Mouse (Mus musculus): Measurements from ENCODE around the gene Cnot6l. TPM values are rescaled to one million over a fixed set of nuclear protein-coding genes. Genes with fewer than 3 reads are reported as not detected.

Cnot6l gene
- polyA plus RNA-seq, 1 experiment from 2014 or later = 9.1 TPM

DNA sequence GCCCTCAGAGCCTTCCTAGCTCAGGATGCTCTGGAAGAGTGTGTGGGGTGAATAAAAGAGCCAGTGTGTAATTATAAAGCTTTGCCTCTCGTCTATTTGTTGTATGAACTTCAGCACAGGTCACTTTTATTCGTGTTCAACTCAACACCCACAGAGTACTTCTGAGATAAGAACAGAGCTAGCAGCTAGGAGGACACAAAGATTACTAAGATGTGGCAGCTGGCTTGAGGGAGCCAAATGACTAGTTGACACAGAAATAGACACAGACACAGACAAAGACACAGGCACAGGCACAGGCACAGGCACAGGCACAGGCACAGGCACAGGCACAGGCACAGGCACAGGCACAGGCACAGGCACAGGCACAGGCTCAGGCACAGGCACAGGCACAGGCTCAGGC, 20.0 kb upstream of the Cnot6l start:
- Histone ChIP-seq H3K36me3 (no peaks in the 10 kb centered on the region), H3K27ac (no peak overlapping the region), H3K9ac (no peak overlapping the region), H3K4me1 (no peaks in the 10 kb centered on the region), H3K4me3 (no peak overlapping the region), H3K4me2 (no peak overlapping the region), H3K27me3 (replicated peaks) (no peaks in the 10 kb centered on the region), H3K9me3 (replicated peaks) (no peaks in the 10 kb centered on the region)
- ATAC-seq = no peak
- WGBS (ENCODE audit: insufficient replicate concordance) = 35% methylated on average over 2 of the region's 2 CpGs

- Histone ChIP-seq H3K27ac (no peak overlapping the region), H3K36me3 (no peaks in the 10 kb centered on the region), H3K27me3 (replicated peaks) (no peaks in the 10 kb centered on the region), H3K9ac (no peak overlapping the region), H3K4me1 (no peaks in the 10 kb centered on the region), H3K9me3 (replicated peaks) (no peaks in the 10 kb centered on the region), H3K4me3 (no peak overlapping the region), H3K4me2 (no peak overlapping the region)
- 68% methylated on average over 2 of the region's 2 CpGs for WGBS (ENCODE audit: insufficient replicate concordance)
- ATAC-seq = no peak
These were observed 19.2 kb upstream of the Cnot6l start for GRCm38 (mm10) chr5:96183211-96183610.

DNA sequence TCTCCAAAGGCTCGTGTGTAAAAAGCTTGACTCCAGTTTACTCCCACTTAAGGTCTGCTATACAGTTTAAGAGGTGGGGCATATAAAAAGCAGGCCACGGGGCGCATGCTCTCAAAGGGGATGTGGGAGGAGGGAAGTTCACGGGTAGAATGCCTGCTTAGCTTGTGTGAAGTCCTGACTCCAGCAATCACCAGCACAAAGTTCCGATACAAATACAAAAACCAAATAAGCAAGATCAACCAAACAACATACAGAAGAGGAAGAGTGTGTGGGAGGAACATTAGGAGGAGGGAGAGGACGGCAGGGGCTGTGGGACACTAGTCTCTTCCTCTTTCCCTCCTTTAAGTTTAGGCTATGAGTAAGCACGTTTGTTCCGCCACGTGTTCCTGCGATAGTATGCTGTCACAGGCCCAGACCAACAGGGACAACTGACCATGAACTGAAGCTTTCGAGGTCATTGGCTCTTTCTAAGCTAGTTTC, 12.9 kb upstream of the Cnot6l start:
- no peaks in the 10 kb centered on the region for H3K27me3 ChIP-seq (replicated peaks)
- ATAC-seq = no peak

DNA sequence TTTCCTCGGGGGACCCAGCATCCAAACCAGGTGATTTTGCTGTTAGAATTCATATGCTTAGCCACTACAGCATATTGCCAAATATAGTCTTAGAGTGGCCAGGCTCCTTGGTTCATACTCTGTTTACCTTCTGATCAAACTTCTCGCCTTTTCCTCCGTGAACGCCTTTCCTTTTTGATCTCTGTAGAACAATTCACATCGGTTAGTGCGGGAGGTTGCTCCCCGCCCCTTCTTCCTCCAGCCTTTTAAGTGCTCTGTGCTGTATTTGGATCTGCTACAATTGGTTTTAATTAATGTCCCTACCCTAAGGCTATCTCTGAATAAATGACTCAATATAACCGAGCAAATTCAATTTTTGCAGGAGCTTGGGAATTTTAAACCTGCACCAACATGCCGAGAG, 12.2 kb upstream of the Cnot6l start:
- H3K9me3 ChIP-seq (replicated peaks) = no peaks in the 10 kb centered on the region
- no peaks in the 10 kb centered on the region for H3K36me3 ChIP-seq
- no peak for ATAC-seq
- H3K4me3 ChIP-seq = no peak overlapping the region
- no peak overlapping the region for H3K9ac ChIP-seq
- WGBS (ENCODE audit: insufficient replicate concordance) = 68% methylated on average over 9 of the region's 9 CpGs
- H3K4me1 ChIP-seq = no peaks in the 10 kb centered on the region
- no peaks in the 10 kb centered on the region for H3K27me3 ChIP-seq (replicated peaks)
- H3K4me2 ChIP-seq = no peak overlapping the region
- no peak overlapping the region for H3K27ac ChIP-seq

More for the DNA sequence above, 12.9 kb upstream of the Cnot6l start:
- no peaks in the 10 kb centered on the region for H3K9me3 ChIP-seq (replicated peaks)
- no peak overlapping the region for H3K27ac ChIP-seq
- no peak overlapping the region for H3K4me2 ChIP-seq
- no peaks in the 10 kb centered on the region for H3K36me3 ChIP-seq
- no peaks in the 10 kb centered on the region for H3K4me1 ChIP-seq
- WGBS (ENCODE audit: insufficient replicate concordance) = 50% methylated on average over 11 of the region's 11 CpGs
- no peak overlapping the region for H3K4me3 ChIP-seq
- no peak overlapping the region for H3K9ac ChIP-seq

DNA sequence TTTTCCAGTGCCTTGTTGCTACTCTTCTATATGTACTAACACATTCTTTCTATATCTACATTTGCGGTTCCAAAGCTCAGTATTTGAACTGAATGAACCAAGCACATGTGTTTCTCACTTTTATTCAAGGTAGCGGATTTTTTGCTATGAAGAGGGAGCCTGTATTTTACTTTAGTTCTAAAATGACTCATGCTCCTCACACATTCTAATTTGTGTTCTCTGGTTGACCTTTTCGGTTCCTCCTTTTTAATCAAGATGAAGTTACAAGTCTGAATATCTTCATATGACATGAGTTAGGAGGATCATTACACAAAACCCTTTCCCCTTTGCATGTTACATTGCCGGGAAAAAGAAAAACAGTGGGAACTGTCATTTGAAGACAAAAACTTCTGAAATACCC, 7.8 kb upstream of the Cnot6l start:
- Histone ChIP-seq H3K36me3 (no peaks in the 10 kb centered on the region), H3K4me3 (no peak overlapping the region), H3K9me3 (replicated peaks) (no peaks in the 10 kb centered on the region), H3K27ac (no peak overlapping the region), H3K4me1 (no peaks in the 10 kb centered on the region), H3K4me2 (no peak overlapping the region), H3K27me3 (replicated peaks) (no peaks in the 10 kb centered on the region), H3K9ac (no peak overlapping the region)
- ATAC-seq = no peak
- WGBS (ENCODE audit: insufficient replicate concordance) = 78% methylated on average over 4 of the region's 4 CpGs

DNA sequence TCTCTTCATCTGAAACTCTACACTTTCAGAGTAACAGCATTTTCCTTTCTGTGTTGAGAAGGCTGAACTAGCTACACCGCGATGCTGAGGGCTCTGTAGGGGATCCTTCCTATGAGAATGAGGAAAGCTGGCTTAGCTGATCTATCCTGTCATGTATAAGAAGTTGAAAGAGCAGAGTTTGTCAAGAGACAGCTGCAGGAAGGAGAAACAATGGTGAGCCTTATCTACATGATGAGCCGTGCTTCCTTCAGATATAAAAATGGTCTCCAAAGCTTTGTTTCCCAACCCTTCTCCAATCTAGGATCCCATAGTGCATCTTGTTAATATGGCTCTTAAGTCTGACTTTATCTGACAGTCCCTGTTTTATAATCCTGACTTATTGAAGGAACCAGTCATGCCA, 6.5 kb upstream of the Cnot6l start:
- Histone ChIP-seq H3K4me2 (no peak overlapping the region), H3K27me3 (replicated peaks) (no peaks in the 10 kb centered on the region), H3K4me3 (no peak overlapping the region), H3K9me3 (replicated peaks) (no peaks in the 10 kb centered on the region), H3K9ac (no peak overlapping the region), H3K27ac (no peak overlapping the region), H3K36me3 (no peaks in the 10 kb centered on the region), H3K4me1 (no peaks in the 10 kb centered on the region)
- WGBS (ENCODE audit: insufficient replicate concordance) = 31% methylated on average over 3 of the region's 3 CpGs
- no peak for ATAC-seq

- H3K27me3 ChIP-seq (replicated peaks) = no peaks in the 10 kb centered on the region
- H3K4me3 ChIP-seq = no peak overlapping the region
- no peak overlapping the region for H3K9ac ChIP-seq
- H3K4me1 ChIP-seq = peaks cover 11% of the 10 kb centered on the region
- no peak overlapping the region for H3K27ac ChIP-seq
- ATAC-seq = no peak
- H3K4me2 ChIP-seq = no peak overlapping the region
- WGBS (ENCODE audit: insufficient replicate concordance) = 64% methylated on average over 2 of the region's 2 CpGs
- H3K36me3 ChIP-seq = no peaks in the 10 kb centered on the region
- H3K9me3 ChIP-seq (replicated peaks) = no peaks in the 10 kb centered on the region
These were observed 2.8 kb upstream of the Cnot6l start for GRCm38 (mm10) chr5:96166761-96167160.

- WGBS (ENCODE audit: insufficient replicate concordance) = 0% methylated on average over 1 of the region's 1 CpGs
- no peaks in the 10 kb centered on the region for H3K27me3 ChIP-seq (replicated peaks)
- H3K4me2 ChIP-seq = peak overlapping the region; percentile 96
- peak overlapping the region; percentile 98 for H3K27ac ChIP-seq
- no peaks in the 10 kb centered on the region for H3K9me3 ChIP-seq (replicated peaks)
- peak overlapping the region; percentile 94 for H3K9ac ChIP-seq
- peak overlapping the region; percentile 95 for H3K4me3 ChIP-seq
- H3K36me3 ChIP-seq = no peaks in the 10 kb centered on the region
- no peak for ATAC-seq
- peaks cover 26% of the 10 kb centered on the region for H3K4me1 ChIP-seq
These were observed 463 bp downstream of the Cnot6l start for GRCm38 (mm10) chr5:96163396-96164020.

DNA sequence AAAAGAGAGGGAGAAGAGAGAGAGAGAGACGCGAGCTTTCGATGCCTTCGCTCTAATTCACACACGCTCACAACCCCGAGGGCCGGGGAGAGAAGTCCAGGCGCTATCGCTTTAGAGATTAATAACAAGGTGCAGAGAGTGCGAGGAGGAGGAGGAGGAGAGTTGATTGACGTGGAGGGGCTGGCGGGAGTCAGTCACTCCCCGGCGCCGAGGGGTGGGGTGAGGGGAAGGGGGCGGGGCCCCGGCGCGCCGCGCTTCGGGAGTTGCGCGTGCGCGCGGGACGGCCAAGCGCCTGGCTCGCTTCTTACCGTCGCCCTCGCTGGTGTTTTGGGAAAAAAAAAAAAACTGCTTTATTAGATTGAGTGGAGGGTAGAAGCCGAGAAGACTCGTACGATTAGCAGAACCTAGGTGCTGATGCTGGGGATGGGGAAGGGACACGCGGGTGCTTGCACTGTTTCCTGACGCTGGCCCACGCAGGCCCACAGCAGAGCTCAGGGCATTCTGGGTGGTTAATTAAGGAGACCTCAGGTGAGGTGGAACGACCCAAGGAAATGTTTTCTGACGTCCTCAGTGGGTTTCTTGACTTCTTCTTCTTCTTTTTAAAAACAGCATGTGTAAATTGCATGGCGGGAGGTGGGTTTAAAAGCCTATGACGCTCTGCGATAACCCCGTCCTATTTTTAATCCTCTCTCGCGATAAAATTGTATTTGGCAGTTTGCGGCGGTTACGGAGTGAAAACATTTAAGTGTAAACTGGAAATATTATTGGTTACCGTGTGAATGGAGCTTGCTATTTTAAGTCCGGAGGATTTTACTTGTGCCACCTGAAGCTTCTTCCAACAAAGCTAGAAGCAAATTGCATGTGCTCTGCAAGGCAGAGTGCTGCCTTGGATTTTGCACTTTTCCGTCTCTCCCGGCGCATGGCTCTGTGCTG, 1.3 kb downstream of the Cnot6l start:
- H3K4me2 ChIP-seq = peak overlapping the region; percentile 96
- H3K4me3 ChIP-seq = peak overlapping the region; percentile 95
- no peaks in the 10 kb centered on the region for H3K27me3 ChIP-seq (replicated peaks)
- peaks cover 26% of the 10 kb centered on the region for H3K4me1 ChIP-seq
- peak overlapping the region; percentile 94 for H3K9ac ChIP-seq
- no peaks in the 10 kb centered on the region for H3K9me3 ChIP-seq (replicated peaks)
- no peaks in the 10 kb centered on the region for H3K36me3 ChIP-seq
- under 1% methylated on average over 56 of the region's 56 CpGs for WGBS (ENCODE audit: insufficient replicate concordance)
- H3K27ac ChIP-seq = peak overlapping the region; percentile 98
- peak; percentile 94 for ATAC-seq

DNA sequence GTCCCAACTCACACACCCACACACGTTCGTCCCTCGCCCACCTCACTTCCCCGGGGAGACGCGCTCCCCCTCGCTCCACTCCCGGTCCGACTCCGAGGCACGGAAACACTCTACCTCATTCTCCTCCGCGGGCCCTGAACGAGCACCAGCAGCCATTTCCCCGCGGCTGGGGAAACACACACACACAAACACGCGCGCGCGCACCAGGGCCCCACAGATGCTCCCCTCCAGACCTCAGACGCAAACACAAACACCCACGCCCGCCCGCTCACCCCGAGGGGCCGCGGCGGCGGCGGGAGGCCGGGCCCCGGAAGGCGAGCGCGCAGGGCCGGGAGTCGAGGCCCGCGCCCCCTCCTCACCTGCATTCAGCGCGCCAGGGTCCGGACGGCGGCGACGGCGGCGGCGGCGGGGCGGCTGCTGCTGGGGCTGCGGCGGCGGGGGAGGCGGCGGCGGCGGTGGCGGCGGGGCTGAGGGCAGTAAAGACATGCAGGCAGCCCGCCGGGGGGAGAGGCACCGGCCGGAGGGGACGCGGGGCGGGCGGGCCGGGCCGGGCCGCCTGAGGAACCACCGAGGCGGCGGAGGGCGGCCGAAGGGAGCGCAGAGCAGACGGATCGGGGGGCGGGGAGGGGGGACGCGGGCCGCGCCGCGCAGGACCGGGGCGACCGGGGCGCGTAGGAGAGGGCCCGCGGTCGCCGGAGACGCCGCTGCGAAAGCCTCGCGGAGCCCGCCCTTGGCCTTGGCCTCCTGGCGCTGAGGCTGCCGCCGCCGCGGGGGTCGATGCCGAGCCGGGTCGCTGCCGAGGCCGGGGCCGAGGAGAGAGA, 2.2 kb downstream of the Cnot6l start:
- Histone ChIP-seq H3K27ac (peak overlapping the region; percentile 98), H3K36me3 (no peaks in the 10 kb centered on the region), H3K4me1 (peaks cover 26% of the 10 kb centered on the region), H3K9me3 (replicated peaks) (no peaks in the 10 kb centered on the region), H3K4me2 (peak overlapping the region; percentile 96), H3K4me3 (peak overlapping the region; percentile 95), H3K27me3 (replicated peaks) (no peaks in the 10 kb centered on the region), H3K9ac (peak overlapping the region; percentile 94)
- ATAC-seq = peak; percentile 58
- WGBS (ENCODE audit: insufficient replicate concordance) = 1% methylated on average over 80 of the region's 114 CpGs

DNA sequence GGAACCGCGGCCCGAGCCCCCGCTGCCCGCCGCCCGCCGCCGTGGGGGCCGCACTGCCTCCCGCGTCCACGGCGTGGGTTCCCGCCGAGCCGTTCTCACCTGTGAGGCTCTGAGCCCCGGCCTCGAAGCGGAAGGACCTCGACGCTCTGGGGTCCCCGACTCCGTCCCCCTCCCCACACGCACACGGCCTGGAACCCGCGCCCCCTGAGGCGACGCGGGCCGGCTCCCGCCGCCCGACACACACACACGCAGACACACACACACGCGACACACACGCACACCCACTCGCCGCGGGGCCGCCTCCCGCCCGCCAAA, 2.8 kb downstream of the Cnot6l start:
- 0 out of 2 replicates have a peak, but pooled peaks have one; percentile 9 for ATAC-seq
- 1% methylated on average over 36 of the region's 45 CpGs for WGBS (ENCODE audit: insufficient replicate concordance)
- H3K9me3 ChIP-seq (replicated peaks) = no peaks in the 10 kb centered on the region
- peaks cover 26% of the 10 kb centered on the region for H3K4me1 ChIP-seq
- H3K9ac ChIP-seq = peak overlapping the region; percentile 94
- H3K4me3 ChIP-seq = peak overlapping the region; percentile 95
- peak overlapping the region; percentile 96 for H3K4me2 ChIP-seq
- no peaks in the 10 kb centered on the region for H3K27me3 ChIP-seq (replicated peaks)
- peak overlapping the region; percentile 98 for H3K27ac ChIP-seq
- no peaks in the 10 kb centered on the region for H3K36me3 ChIP-seq
